In genomic region chr19:47306128-47306916, GRCm38 (mm10) we compare ENCODE assay signal across 9 mouse cellular contexts.
"Had no signal": no experiment of that assay in that cellular context is flagged by ENCODE, and none has a peak within 500 bp of the region (broad histone marks: within the 10 kb centered on the region; RNA-seq: fewer than 3 reads in every experiment).

No protein-coding gene starts in this region.

- ATAC-seq: midbrain, embryonic 13.5 days had no signal

- H3K27me3 ChIP-seq: limb, embryonic 15.5 days; midbrain, embryonic 13.5 days had no signal

- H3K4me3 ChIP-seq: limb, embryonic 15.5 days; midbrain, embryonic 13.5 days had no signal

- DNase-seq: layer of hippocampus, adult 9-11 months; layer of hippocampus, postnatal 36 days; lung, adult 18-20 months; lung, postnatal 36 days; right cerebral cortex, postnatal 25 days; thymus, postnatal 4 days had no signal

- H3K9ac ChIP-seq: limb, embryonic 15.5 days; liver, embryonic 14.5 days; midbrain, embryonic 13.5 days had no signal

- H3K9me3 ChIP-seq: limb, embryonic 15.5 days; midbrain, embryonic 13.5 days had no signal

- H3K4me2 ChIP-seq: limb, embryonic 15.5 days; midbrain, embryonic 13.5 days had no signal

- H3K27ac ChIP-seq: limb, embryonic 15.5 days; liver, embryonic 14.5 days; midbrain, embryonic 13.5 days had no signal

- H3K36me3 ChIP-seq: midbrain, embryonic 13.5 days had no signal
